Comparison of ENCODE assay signal across 24 mouse cellular contexts in genomic region chr16:24218850-24219185, GRCm38 (mm10).
DNase-seq lines count a peak whose midpoint lies in the region; ATAC-seq and TF ChIP-seq lines count a peak whose summit lies in the region.
"Had no signal": no experiment of that assay in that cellular context is flagged by ENCODE, and none has a peak within 500 bp of the region (broad histone marks: within the 10 kb centered on the region; RNA-seq: fewer than 3 reads in every experiment).

No protein-coding gene starts in this region.

- H3K4me1 ChIP-seq in thymus, adult 2 months (replicated peaks; ENCODE audit: control insufficient read depth, insufficient read depth, low read length): peaks cover 59% of the 10 kb centered on the region
- H3K4me1 ChIP-seq in embryonic facial prominence, embryonic 14.5 days (ENCODE audit: control insufficient read depth, insufficient read depth, low read length): peaks cover 9% of the 10 kb centered on the region
- H3K4me1 ChIP-seq: heart, embryonic 12.5 days; heart, embryonic 15.5 days had no signal

- no peak for TF ChIP-seq CTCF in thymus, adult 2 months (IDR thresholded peaks at IDR 0.05; ENCODE audit: borderline replicate concordance, control insufficient read depth, extremely low read depth, insufficient read depth, low read length, poor library complexity)

- no peak for TF ChIP-seq POLR2A in thymus, adult 2 months (IDR thresholded peaks at IDR 0.05; ENCODE audit: control insufficient read depth, extremely low read depth, insufficient read depth, low read length, poor library complexity)

- H3K4me3 ChIP-seq in thymus, adult 2 months (ENCODE audit: control insufficient read depth, insufficient read depth, low read length): no peak overlapping the region
- no peak overlapping the region for H3K4me3 ChIP-seq in embryonic facial prominence, embryonic 14.5 days (ENCODE audit: low read depth, low read length)
- H3K4me3 ChIP-seq: erythroblast, embryonic 14.5 days; forebrain, embryonic 15.5 days; gastrocnemius, adult 2 months; heart, embryonic 12.5 days; heart, embryonic 15.5 days; hindbrain, embryonic 10.5 days; hindbrain, embryonic 13.5 days; intestine, embryonic 15.5 days had no signal

- H3K27ac ChIP-seq in thymus, adult 2 months (ENCODE audit: control insufficient read depth, insufficient read depth, low read length): peak overlapping the region; percentile 66; the same call in 1 of the 2 replicates
- no peak overlapping the region for H3K27ac ChIP-seq in embryonic facial prominence, embryonic 14.5 days (replicated peaks; ENCODE audit: low read depth, low read length)
- H3K27ac ChIP-seq: forebrain, embryonic 15.5 days; gastrocnemius, adult 2 months; heart, embryonic 15.5 days; hindbrain, embryonic 13.5 days; intestine, embryonic 15.5 days had no signal

- no peaks in the 10 kb centered on the region for H3K27me3 ChIP-seq in thymus, adult 2 months (ENCODE audit: control insufficient read depth, insufficient read depth, low read length)
- H3K27me3 ChIP-seq in embryonic facial prominence, embryonic 14.5 days (replicated peaks; ENCODE audit: control insufficient read depth, insufficient read depth, low read length): no peaks in the 10 kb centered on the region
- H3K27me3 ChIP-seq: forebrain, embryonic 15.5 days; heart, embryonic 12.5 days; heart, embryonic 15.5 days; hindbrain, embryonic 13.5 days; intestine, embryonic 15.5 days had no signal

- 7% methylated on average over 4 of the region's 4 CpGs for WGBS in thymus, adult 2 months
- 54% methylated on average over 4 of the region's 4 CpGs for WGBS in embryonic facial prominence, embryonic 14.5 days

- DNase-seq in thymus, adult 2 months: peak; percentile 34
- no peak for DNase-seq in thymus, postnatal 36 days
- DNase-seq in thymus, postnatal 4 days: peak; percentile 57
- no peak for DNase-seq in thymus, postnatal 10 days (ENCODE audit: low spot score in 2 of 2)
- no peak for DNase-seq in embryonic facial prominence, embryonic 14.5 days (ENCODE audit: low spot score)
- DNase-seq in gastrocnemius, adult 18-20 months (ENCODE audit: low spot score): no peak
- DNase-seq: adrenal gland, adult 2 months; adrenal gland, postnatal 14 days; cerebellum, adult 11 months; cerebellum, adult 2 months; cerebellum, adult 9-11 months; cerebellum, postnatal 25 days; gastrocnemius, adult 2 months; gastrocnemius, postnatal 14 days; heart, adult 18-20 months; heart, postnatal 10 days; heart, postnatal 36 days had no signal

- H3K4me2 ChIP-seq in embryonic facial prominence, embryonic 14.5 days (ENCODE audit: low read depth, low read length): peak overlapping the region; percentile 33; the same call in 1 of the 2 replicates
- H3K4me2 ChIP-seq: forebrain, embryonic 15.5 days; heart, embryonic 12.5 days; heart, embryonic 15.5 days; hindbrain, embryonic 13.5 days; intestine, embryonic 15.5 days had no signal

- no peaks in the 10 kb centered on the region for H3K36me3 ChIP-seq in thymus, adult 2 months (ENCODE audit: control insufficient read depth, insufficient read depth, low read length)
- no peaks in the 10 kb centered on the region for H3K36me3 ChIP-seq in embryonic facial prominence, embryonic 14.5 days (ENCODE audit: control insufficient read depth, insufficient read depth, low read length)
- H3K36me3 ChIP-seq: forebrain, embryonic 15.5 days; heart, embryonic 12.5 days; heart, embryonic 15.5 days; hindbrain, embryonic 10.5 days; hindbrain, embryonic 13.5 days; intestine, embryonic 15.5 days had no signal

- no peak overlapping the region for H3K9ac ChIP-seq in embryonic facial prominence, embryonic 14.5 days (ENCODE audit: low read depth, low read length)
- H3K9ac ChIP-seq: forebrain, embryonic 15.5 days; heart, embryonic 12.5 days; heart, embryonic 15.5 days; hindbrain, embryonic 13.5 days; intestine, embryonic 15.5 days had no signal

- ATAC-seq in embryonic facial prominence, embryonic 14.5 days (ENCODE audit: low read depth): no peak

- no peaks in the 10 kb centered on the region for H3K9me3 ChIP-seq in embryonic facial prominence, embryonic 14.5 days (ENCODE audit: control insufficient read depth, low read length)
- H3K9me3 ChIP-seq: forebrain, embryonic 15.5 days; heart, embryonic 12.5 days; heart, embryonic 15.5 days; hindbrain, embryonic 10.5 days; hindbrain, embryonic 13.5 days; intestine, embryonic 15.5 days had no signal

Comparison
In these comparisons a context has a peak if more than half of its experiments do, and no peak if none do; other contexts are left out.
1. DNase-seq: peak in thymus, adult 2 months (single experiment) and thymus, postnatal 4 days (single experiment); none in thymus, postnatal 36 days (0 of 2), thymus, postnatal 10 days (0 of 2), embryonic facial prominence, embryonic 14.5 days (single experiment) and gastrocnemius, adult 18-20 months (single experiment).